Mouse (Mus musculus) embryonic stem cell, embryonic (primary cell): ENCODE results near the gene Isy1.

ENCODE experiments used
- CTCF ChIA-PET, 4 experiments: fragments of 300-600 bp in 2 of 4; fragments of 350-600 bp in 2 of 4; sonication (Branson Sonifier 250); formaldehyde crosslinking; loops; one replicate each; lab custom pipeline; 2022; ENCODE audit warnings: inconsistent platforms in 2 of 4; lab: Charles Lee
- POLR2A ChIA-PET, 4 experiments: fragments of 300-600 bp in 2 of 4; fragments of 350-600 bp in 2 of 4; sonication (Branson Sonifier 250); formaldehyde crosslinking; loops; one replicate each; lab custom pipeline; 2022; ENCODE audit warnings: antibody characterized with exemption in 4 of 4, inconsistent platforms in 1 of 4; lab: Charles Lee

The Isy1 gene

GRCm38 (mm10) chr6:87867256-87867655 is 28.7 kb upstream of the Isy1 start:
- CTCF ChIA-PET, result interaction anchor here in 1 of 4 experiments (0.6 to 0.7 kb wide), 2 partner anchors 10 to 1036 kb away, joined by 4 to 5 read pairs; no protein-coding TSS in a partner anchor
- POLR2A ChIA-PET, result interaction anchor here in 2 of 4 experiments (1.2 to 7.0 kb wide), 5 partner anchors 8 to 28 kb away, joined by 3 to 52 read pairs (median 9); partner anchors contain the start of gene Cnbp (in 1 of the 2)

GRCm38 (mm10) chr6:87866211-87866610 is 27.6 kb upstream of the Isy1 start:
- POLR2A ChIA-PET, result interaction anchor here in 3 of 4 experiments (0.6 to 7.0 kb wide), 16 partner anchors 9 to 209 kb away, joined by 3 to 52 read pairs (median 4); partner anchors contain the start of genes Cnbp (in 1 of the 3) and H1fx (in 1 of the 3)
- CTCF ChIA-PET, result no interaction called here

GRCm38 (mm10) chr6:87857071-87857470 is 18.5 kb upstream of the Isy1 start:
- CTCF ChIA-PET, result no interaction called here
- POLR2A ChIA-PET, result interaction anchor here in 3 of 4 experiments (0.6 to 1.8 kb wide), 6 partner anchors 9 to 1326 kb away, joined by 3 to 8 read pairs (median 4); partner anchors contain the start of gene Isy1 (in 1 of the 3)

- POLR2A ChIA-PET, result interaction anchor here in 2 of 4 experiments (0.9 to 8.0 kb wide), 10 partner anchors 10 to 191 kb away, joined by 3 to 52 read pairs (median 4); partner anchors contain the start of genes Isy1 (in 2 of the 2) and Rab7 (in 1 of the 2)
- CTCF ChIA-PET, result interaction anchor here in 1 of 4 experiments (1.0 kb wide), 1 partner anchor 122 kb away, joined by 3 read pairs; the partner anchor contains the start of gene Efcc1
These were observed 14.8 kb upstream of the Isy1 start for GRCm38 (mm10) chr6:87853446-87853845.

- POLR2A ChIA-PET, result interaction anchor here in 3 of 4 experiments (0.7 to 8.0 kb wide), 18 partner anchors 8 to 193 kb away, joined by 3 to 52 read pairs (median 4); partner anchors contain the start of genes Isy1 (in 3 of the 3), Rab7 (in 2 of the 3), Copg1 (in 1 of the 3) and H1fx (in 1 of the 3)
- CTCF ChIA-PET, result interaction anchor here in 1 of 4 experiments (0.7 kb wide), 1 partner anchor 13 kb away, joined by 9 read pairs; no protein-coding TSS in a partner anchor
These were observed 13.3 kb upstream of the Isy1 start for GRCm38 (mm10) chr6:87851871-87852270.

GRCm38 (mm10) chr6:87850900-87851614 is 12.5 kb upstream of the Isy1 start, which contains the start of gene Cnbp:
Gene Cnbp (minus strand): TSS chr6:87851106.
- ChIA-PET CTCF (no interaction called here), POLR2A (interaction anchor here in 3 of 4 experiments (0.5 to 8.0 kb wide), 9 partner anchors 8 to 728 kb away, joined by 3 to 52 read pairs (median 7); partner anchors contain the start of genes Isy1 (in 2 of the 3) and Rab7 (in 1 of the 3))

GRCm38 (mm10) chr6:87850155-87850899 is 11.7 kb upstream of the Isy1 start:
- CTCF ChIA-PET, result no interaction called here
- POLR2A ChIA-PET, result interaction anchor here (0.5 to 8.0 kb wide), 15 partner anchors 10 to 727 kb away, joined by 3 to 52 read pairs (median 3); partner anchors contain the start of genes Isy1 (in 2 of the 4), Copg1 (in 1 of the 4), Hmces (in 1 of the 4) and Rab7 (in 1 of the 4)

- CTCF ChIA-PET, result no interaction called here
- POLR2A ChIA-PET, result interaction anchor here (0.7 to 8.0 kb wide), 14 partner anchors 10 to 196 kb away, joined by 3 to 52 read pairs (median 3); partner anchors contain the start of genes Isy1 (in 2 of the 4), Hmces (in 1 of the 4), Rab43 (in 1 of the 4) and Rab7 (in 1 of the 4)
These were observed 11.2 kb upstream of the Isy1 start for GRCm38 (mm10) chr6:87849780-87850154.

GRCm38 (mm10) chr6:87846813-87847212 is 8.2 kb upstream of the Isy1 start:
- POLR2A ChIA-PET, result interaction anchor here in 2 of 4 experiments (0.6 to 3.9 kb wide), 13 partner anchors 8 to 1650 kb away, joined by 3 to 25 read pairs (median 3); partner anchors contain the start of genes Copg1 (in 1 of the 2), Gm45140 (in 1 of the 2), Isy1 (in 1 of the 2) and Rab43 (in 1 of the 2)
- CTCF ChIA-PET, result no interaction called here

- ChIA-PET CTCF (no interaction called here), POLR2A (interaction anchor here in 3 of 4 experiments (0.6 to 3.9 kb wide), 12 partner anchors 10 to 1183 kb away, joined by 3 to 25 read pairs (median 3); partner anchors contain the start of genes Aplf (in 1 of the 3), Efcc1 (in 1 of the 3), Gm45140 (in 1 of the 3) and Rab43 (in 1 of the 3))
These were observed 6.6 kb upstream of the Isy1 start for GRCm38 (mm10) chr6:87845031-87845695.

GRCm38 (mm10) chr6:87842254-87842653 is 3.7 kb upstream of the Isy1 start:
- ChIA-PET POLR2A (interaction anchor here in 3 of 4 experiments (0.8 to 3.3 kb wide), 10 partner anchors 10 to 156 kb away, joined by 3 to 19 read pairs (median 4); partner anchors contain the start of genes Copg1 (in 1 of the 3) and Rab43 (in 1 of the 3)), CTCF (interaction anchor here in 1 of 4 experiments (0.6 kb wide), 1 partner anchor 156 kb away, joined by 6 read pairs; no protein-coding TSS in a partner anchor)

- POLR2A ChIA-PET, result interaction anchor here in 3 of 4 experiments (0.7 to 3.8 kb wide), 9 partner anchors 8 to 172 kb away, joined by 4 to 49 read pairs (median 7); partner anchors contain the start of genes Cnbp (in 2 of the 3), Efcc1 (in 1 of the 3) and Rab43 (in 1 of the 3)
- CTCF ChIA-PET, result interaction anchor here in 1 of 4 experiments (0.6 to 2.5 kb wide), 2 partner anchors 23 to 156 kb away, joined by 5 to 6 read pairs; no protein-coding TSS in a partner anchor
These were observed 3.0 kb upstream of the Isy1 start for GRCm38 (mm10) chr6:87841635-87842034.

GRCm38 (mm10) chr6:87839797-87840341 is 1.3 kb upstream of the Isy1 start:
- POLR2A ChIA-PET, result interaction anchor here in 3 of 4 experiments (0.5 to 3.8 kb wide), 46 partner anchors 8 to 1158 kb away, joined by 3 to 49 read pairs (median 5); partner anchors contain the start of genes Cnbp (in 2 of the 3), H1fx (in 2 of the 3), Rab43 (in 2 of the 3) and Copg1 (in 1 of the 3)
- CTCF ChIA-PET, result interaction anchor here in 1 of 4 experiments (0.9 to 2.5 kb wide), 2 partner anchors 22 to 36 kb away, joined by 3 to 5 read pairs; no protein-coding TSS in a partner anchor

- POLR2A ChIA-PET, result interaction anchor here in 1 of 4 experiments (0.6 to 4.1 kb wide), 7 partner anchors 10 to 162 kb away, joined by 3 to 25 read pairs (median 3); no protein-coding TSS in a partner anchor
- CTCF ChIA-PET, result no interaction called here
These were observed 2.9 kb downstream of the Isy1 start, which contains the start of gene Gm45140 for GRCm38 (mm10) chr6:87835695-87836094. Gene Gm45140 (minus strand): TSS chr6:87835795.

- POLR2A ChIA-PET, result interaction anchor here in 3 of 4 experiments (0.6 to 2.9 kb wide), 7 partner anchors 8 to 375 kb away, joined by 3 to 19 read pairs (median 3); partner anchors contain the start of genes Gm45140 (in 1 of the 3), Isy1 (in 1 of the 3) and Rab43 (in 1 of the 3)
- CTCF ChIA-PET, result interaction anchor here in 2 of 4 experiments (0.6 to 1.6 kb wide), 5 partner anchors 10 to 719 kb away, joined by 3 to 9 read pairs (median 3); partner anchors contain the start of gene Isy1 (in 1 of the 2)
These were observed 18.2 kb downstream of the Isy1 start for GRCm38 (mm10) chr6:87820366-87820765.

GRCm38 (mm10) chr6:87814486-87814885 is 24.1 kb downstream of the Isy1 start:
- POLR2A ChIA-PET, result no interaction called here

More at GRCm38 (mm10) chr6:87814486-87814885, 24.1 kb downstream of the Isy1 start:
- CTCF ChIA-PET, result interaction anchor here in 1 of 4 experiments (0.7 kb wide), 1 partner anchor 73 kb away, joined by 3 read pairs; the partner anchor contains the start of gene Copg1
